Mouse (Mus musculus) megakaryocyte, adult 5-6 weeks (primary cell): ENCODE results near the gene Atp2c2. TPM values are rescaled to one million over a fixed set of nuclear protein-coding genes. Genes with fewer than 3 reads are reported as not detected.
A peak's percentile ranks its signal among the peaks of the same experiment; 100 is the strongest.

Source experiments
- ATAC-seq: 2 replicates; pipeline ENCODE4 v1.8.0; 2016; ENCODE audit warnings: mild to moderate bottlenecking, inconsistent platforms; ENCODE audit not compliant: poor library complexity, severe bottlenecking
- total RNA-seq, 2 experiments: library from RNA; stranded (forward) in 1 of 2; stranded (reverse) in 1 of 2; fragments of 153-499, 151-499 nt in 1 of 2; fragments of 221-1000, 200-1000 nt in 1 of 2; gene quantifications; 2 replicates each; pipeline versions ENCODE4 v1.2.3 to v1.2.4; 2015 to 2017

The Atp2c2 gene
- total RNA-seq (2015) (not detected in 2 replicates), total RNA-seq (2017) (not detected in 2 replicates)

- no peak for ATAC-seq
Measured at GRCm38 (mm10) chr8:119699549-119700134, at the start of gene Atp2c2. TSS of gene Atp2c2 (plus strand) at chr8:119700009.

DNA sequence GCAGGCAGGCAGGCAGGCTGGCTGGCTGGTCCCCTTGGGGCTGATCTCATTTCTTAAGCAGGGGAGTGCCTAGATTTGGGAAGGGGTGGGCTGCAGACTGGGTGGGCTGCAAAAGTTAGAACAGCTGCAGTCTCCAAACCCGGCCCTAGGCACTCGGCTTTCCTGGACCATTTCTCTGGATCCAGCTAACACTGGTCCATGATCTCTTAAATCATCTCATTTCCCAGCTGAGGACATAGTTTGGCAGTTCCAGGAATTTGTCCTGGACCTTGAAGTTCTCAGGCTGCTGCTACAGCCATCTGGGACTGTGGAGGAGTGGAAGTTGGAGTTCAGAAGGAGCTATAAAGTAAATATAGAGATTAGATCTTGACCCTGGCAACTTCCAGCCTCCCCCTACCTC lies 48.5 kb upstream of the Atp2c2 start:
- ATAC-seq = no peak

DNA sequence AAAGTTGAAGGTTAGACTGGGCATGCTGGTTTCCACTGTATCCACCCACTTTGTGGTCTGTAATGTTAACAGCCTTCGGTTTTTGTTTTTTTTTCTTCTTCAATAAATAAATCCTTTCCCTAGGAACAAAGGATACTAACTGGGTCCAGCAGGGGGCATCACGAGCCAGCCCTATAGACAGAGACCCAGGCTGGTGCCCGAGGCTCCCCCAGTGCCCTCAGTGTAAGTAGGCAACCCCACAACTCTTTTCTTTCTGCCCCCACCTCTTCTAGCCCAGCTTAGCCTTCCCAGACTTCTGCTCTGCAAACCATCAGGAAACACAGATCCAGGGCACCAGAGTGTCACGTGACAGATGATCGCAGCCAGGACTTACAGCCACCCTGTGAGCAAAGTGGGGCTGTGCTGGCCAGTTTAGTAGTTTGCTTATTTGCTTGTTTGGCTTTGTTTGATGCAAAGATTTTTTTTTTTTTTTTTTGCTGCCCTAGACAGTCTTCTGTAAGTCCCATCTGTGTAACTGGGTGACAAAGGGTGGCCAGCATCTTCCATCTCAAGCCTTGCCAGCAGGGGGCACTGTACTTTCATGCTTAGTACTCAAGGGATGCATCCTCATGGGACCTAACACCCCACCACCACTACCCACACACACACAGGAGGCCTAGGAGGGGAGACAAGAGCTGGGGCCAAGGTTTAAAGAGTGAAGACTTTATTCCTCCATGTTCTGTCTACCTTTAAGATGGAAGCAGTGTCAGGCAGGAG lies 42.9 kb upstream of the Atp2c2 start:
- ATAC-seq = no peak

GRCm38 (mm10) chr8:119661081-119661480 lies 38.7 kb upstream of the Atp2c2 start:
- ATAC-seq = no peak

DNA sequence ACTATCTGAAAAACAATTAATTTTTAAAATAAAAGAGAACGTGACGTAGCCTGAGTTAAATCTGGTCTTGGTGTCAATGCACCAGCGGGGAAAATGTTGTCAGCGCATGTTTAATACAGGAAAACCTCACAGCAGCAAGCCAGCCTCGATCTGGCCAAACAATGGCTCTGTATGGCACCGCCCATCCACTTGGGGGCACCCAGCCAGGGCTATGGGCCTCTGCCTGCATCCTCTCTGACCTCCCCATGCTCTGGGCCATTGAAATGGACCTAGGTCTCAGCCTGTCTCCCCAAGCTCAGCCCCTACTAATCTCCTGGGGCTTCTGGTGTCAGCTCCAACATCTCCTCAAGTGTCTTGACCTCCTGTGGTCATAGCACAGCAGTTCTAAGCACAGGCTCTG lies 37.9 kb upstream of the Atp2c2 start:
- ATAC-seq = no peak

- ATAC-seq = no peak
Measured at GRCm38 (mm10) chr8:119663440-119663839, 36.4 kb upstream of the Atp2c2 start.

GRCm38 (mm10) chr8:119665270-119665669 lies 34.5 kb upstream of the Atp2c2 start:
- ATAC-seq = no peak

- ATAC-seq = no peak
Measured at GRCm38 (mm10) chr8:119666219-119666951, 33.4 kb upstream of the Atp2c2 start, which contains the start of gene Wfdc1. TSS of gene Wfdc1 (plus strand) at chr8:119666365.

DNA sequence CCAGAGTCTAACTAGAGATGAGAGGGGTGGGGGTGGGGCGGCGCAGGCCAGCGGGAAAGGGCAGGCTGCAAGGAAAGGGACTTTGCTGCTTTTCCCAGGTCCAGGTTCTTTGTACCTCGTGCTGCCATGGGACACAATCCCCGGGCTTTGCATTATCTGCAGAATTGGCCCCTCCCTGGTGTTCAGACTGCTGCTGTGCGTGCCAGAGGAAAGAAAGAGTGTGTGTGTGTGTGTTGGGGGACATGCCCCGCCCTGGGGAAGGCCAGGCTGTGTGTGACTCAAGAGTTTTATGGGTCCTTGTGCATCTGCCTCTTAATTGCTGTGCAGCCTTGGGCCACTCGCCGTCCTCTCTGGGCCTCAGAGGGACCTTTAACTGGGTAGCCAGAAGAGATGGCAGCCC lies 31.4 kb upstream of the Atp2c2 start:
- ATAC-seq = no peak

GRCm38 (mm10) chr8:119669284-119669683 lies 30.5 kb upstream of the Atp2c2 start:
- ATAC-seq = no peak

- ATAC-seq = no peak
Measured at GRCm38 (mm10) chr8:119670419-119671091, 29.3 kb upstream of the Atp2c2 start.

DNA sequence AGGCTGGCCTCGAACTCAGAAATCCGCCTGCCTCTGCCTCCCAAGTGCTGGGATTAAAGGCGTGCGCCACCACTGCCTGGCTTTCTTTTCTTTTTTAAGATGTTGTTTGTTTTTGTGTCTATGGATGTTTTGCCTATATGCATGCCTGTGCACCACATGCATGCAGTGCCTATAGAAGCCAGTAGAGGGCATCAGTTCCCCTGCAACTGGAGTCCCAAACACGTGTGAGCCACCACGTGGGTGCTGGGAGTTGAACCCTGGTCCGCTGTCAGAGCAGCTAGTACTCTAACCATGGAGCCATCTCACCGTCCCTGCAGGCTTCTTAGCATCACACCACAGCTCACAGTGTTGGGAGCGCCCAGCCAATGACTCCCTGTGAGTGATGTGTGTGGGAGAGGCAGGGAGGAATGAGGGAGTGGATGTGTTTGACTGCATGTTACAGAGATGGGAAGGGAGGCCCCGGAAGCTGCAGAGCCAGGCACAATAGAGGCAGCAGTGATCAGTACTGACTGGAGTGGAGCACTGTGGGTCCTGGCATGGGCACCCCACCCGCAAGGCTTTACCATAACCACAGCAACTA lies 25.7 kb upstream of the Atp2c2 start:
- no peak for ATAC-seq

DNA sequence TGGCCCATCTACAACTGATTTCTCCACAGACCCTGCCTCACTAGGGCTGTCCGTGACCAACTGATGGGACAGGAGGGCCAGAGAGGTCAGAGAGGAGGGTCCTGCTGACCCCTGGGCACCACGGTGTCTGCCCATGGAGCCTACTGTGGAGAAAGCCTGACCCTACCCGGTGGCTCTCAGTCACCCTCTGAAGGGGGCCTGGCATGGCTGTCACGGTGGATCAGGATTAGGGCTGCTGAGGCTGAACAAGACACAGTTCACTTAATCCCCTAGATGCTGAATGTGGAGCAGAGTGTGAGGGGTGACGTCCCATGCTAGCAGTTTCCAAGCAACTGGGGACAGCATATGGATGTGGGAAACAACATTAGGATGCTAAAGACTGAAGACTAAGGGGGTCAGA lies 24.4 kb upstream of the Atp2c2 start:
- no peak for ATAC-seq

DNA sequence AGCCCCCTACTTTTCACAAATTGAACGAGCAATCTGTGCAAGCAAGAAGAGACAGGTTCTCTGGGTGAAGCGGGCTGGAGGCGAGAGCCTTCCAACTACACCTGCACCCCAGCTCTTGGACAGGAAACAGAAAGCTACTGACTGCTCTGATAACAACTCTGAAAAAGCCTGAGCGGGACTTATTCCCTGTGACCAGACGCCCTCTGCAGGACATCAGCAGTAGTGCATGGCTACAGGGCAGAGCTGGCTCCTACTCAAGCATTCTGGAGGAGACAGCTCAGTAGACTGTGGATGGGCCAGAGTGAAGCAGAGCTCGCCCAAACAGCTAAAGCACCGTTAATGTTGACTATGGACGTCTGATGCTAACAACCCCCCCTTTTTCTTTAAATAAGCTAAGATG lies 23.4 kb upstream of the Atp2c2 start:
- peak; percentile 88 for ATAC-seq

DNA sequence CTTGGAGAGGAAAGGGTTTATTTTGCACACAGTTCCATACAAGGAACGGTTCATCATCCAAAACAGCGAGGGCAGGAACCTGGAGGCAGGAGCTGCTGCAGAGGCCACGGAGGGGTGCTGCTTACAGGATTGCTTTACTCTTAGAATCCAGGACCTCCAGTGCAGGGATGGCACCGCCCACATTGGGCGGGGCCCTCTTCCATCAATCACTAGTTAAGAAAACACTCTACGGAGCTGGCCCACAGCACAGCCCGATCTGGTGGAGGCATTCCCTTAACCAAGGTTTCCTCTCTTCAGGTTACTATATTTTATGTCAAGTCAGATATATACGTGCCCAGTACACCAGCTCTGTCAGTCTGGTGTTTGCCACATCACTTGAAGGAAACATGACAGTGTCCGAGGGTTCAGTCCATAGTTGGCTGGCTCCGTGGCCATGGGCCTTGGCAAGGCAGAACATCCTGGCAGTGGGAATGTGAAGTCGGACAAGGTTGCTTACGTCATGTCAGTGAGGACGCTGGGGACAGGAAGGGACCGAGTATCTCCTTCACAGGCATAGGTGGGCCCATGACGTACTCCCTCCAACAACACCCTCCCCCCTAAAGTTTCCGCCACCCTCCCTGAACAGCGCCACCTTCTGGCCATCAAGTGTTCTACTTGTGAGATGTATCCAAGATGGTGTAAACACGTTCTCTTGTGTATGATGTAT lies 21.5 kb upstream of the Atp2c2 start:
- no peak for ATAC-seq

GRCm38 (mm10) chr8:119679184-119679583 lies 20.6 kb upstream of the Atp2c2 start:
- no peak for ATAC-seq

GRCm38 (mm10) chr8:119690602-119691001 lies 9.2 kb upstream of the Atp2c2 start:
- ATAC-seq = no peak

DNA sequence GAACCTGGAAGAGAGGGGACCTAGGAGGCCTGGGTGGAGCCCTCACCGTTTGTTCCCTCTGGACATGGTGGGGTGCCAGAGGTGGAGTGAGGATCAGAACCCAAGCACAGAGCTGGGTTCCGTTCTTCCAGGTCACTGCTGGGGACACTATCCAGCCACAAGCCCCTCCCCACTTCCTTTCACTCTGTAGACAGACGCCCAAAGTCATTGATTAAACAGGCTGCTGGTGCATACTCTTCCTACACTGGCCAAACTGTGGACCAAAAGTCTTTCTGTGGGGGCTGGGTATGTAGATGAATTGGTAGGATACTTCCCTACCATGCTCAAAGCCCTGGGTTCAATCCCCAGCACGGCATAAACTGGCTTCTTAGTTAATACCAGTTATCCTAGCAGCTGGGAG lies 7.8 kb upstream of the Atp2c2 start:
- no peak for ATAC-seq

- ATAC-seq = no peak
Measured at GRCm38 (mm10) chr8:119694696-119695095, 5.1 kb upstream of the Atp2c2 start.

- ATAC-seq = no peak
Measured at GRCm38 (mm10) chr8:119697163-119697562, 2.6 kb upstream of the Atp2c2 start.
